Mouse (Mus musculus) layer of hippocampus, adult 8-10 months (tissue): ENCODE data around the gene Gzmc. TPM values are rescaled to one million over a fixed set of nuclear protein-coding genes. Genes with fewer than 3 reads are reported as not detected.
"Not testable (repeated sequence)": the region's sequence is repeated elsewhere in the genome, so short reads cannot be mapped to it uniquely, and the experiment has no call there.

ENCODE experiments used
- DNase-seq, 2 experiments: peaks; one replicate each; pipeline ENCODE4 v3.0.0; 2022; ENCODE audit warnings: low spot score in 2 of 2
- total RNA-seq, 4 experiments: library from RNA; stranded (reverse); gene quantifications; 2 replicates each; pipeline ENCODE4 v1.2.4; 2022

Gene Gzmc
- total RNA-seq = not detected

GRCm38 (mm10) chr14:56234556-56234955, at the start of gene Gzmc:
TSS of gene Gzmc (minus strand) at chr14:56234656.
- DNase-seq = no peak

- DNase-seq = no peak
Observed at GRCm38 (mm10) chr14:56283816-56284215, 49.4 kb upstream of the Gzmc start.

- DNase-seq = no peak
Observed at GRCm38 (mm10) chr14:56281090-56281489, 46.6 kb upstream of the Gzmc start.

DNA sequence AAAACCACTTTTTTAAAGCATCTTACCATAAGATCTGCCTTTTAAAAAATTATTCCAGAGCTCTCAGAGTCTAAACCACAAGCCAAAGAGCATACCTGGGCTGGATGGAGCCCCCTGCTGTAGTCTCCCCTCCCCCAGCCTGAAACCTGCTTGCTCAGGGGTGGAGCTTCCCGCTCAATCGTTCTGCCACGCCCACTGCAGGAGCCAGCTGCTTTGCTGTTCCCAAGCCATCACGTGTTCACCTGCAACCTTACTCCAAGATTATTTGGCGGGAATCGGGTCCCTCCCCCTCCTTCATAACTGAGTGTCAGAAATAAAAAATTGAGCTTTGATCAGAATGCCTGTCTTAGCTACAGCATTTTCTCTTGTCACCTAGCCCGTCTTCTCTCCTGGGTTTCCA, 44.2 kb upstream of the Gzmc start:
- DNase-seq = not testable (repeated sequence)

DNA sequence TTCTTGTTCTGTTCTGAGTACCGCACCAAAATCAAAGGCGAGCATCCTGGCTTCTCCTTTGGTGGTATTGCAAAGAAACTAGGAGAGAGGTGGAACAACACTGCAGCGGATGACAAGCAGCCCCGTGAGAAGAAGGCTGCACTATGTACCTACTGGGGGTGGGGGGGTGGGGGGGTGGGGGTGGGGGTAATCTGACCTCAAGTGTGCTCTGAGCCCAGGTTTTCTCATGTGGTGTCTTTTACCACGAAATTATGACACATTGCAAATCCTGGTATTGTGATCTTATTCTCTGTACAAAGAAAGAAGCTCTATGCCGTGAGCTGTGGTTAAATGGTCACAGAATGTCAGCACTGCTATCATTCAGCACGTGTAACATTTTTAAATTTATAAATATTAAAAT, 41.6 kb upstream of the Gzmc start:
- not testable (repeated sequence) for DNase-seq

GRCm38 (mm10) chr14:56266109-56266508, 31.7 kb upstream of the Gzmc start:
- DNase-seq = no peak

- DNase-seq = no peak
Observed at GRCm38 (mm10) chr14:56262153-56262552, 27.7 kb upstream of the Gzmc start, which contains the start of gene Gzmb. TSS of gene Gzmb (minus strand) at chr14:56262260.

DNA sequence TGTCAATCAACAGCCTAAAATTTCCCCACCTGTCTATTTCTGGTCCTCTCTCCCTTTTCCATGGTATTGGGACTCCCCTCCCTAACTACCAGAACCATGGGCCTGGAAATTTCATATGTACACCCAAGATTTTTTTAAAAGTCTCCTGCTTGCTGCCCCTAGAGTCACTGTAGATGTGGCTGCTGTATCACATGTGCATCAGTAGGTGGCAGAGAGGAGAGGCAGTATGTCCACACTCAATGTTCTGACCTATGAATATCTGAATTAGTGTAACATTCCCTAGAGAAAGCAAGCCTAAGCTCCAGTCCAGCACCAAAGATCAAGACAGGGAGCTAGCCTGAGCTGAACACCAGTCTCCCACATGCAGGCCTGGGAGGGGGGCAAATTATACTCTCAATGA, 6.0 kb upstream of the Gzmc start:
- no peak for DNase-seq

- no peak for DNase-seq
Observed at GRCm38 (mm10) chr14:56211317-56211716, 23.1 kb downstream of the Gzmc start, which contains the start of gene Gzmf. TSS of gene Gzmf (minus strand) at chr14:56211417.

GRCm38 (mm10) chr14:56205613-56206012, 28.8 kb downstream of the Gzmc start:
- no peak for DNase-seq

DNA sequence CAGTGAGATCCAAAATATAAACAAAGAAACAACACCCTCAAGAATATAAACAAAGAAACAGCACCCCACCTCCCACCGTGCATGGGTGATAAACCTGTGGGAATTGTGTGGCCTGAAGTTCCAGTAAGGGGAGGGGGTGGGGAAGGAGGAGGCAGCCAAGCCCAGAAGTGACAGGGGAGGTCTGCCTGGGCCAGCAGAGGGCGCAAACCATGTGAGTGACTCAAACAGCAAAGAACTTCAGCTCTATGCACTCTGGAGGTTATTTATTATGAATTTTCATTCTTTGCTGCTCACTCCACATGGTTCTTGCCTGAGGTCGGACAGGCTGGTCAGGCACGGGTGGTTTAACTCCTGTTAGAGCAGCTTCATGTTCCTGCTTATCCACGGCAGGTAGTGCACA, 29.4 kb downstream of the Gzmc start:
- DNase-seq = not testable (repeated sequence)

DNA sequence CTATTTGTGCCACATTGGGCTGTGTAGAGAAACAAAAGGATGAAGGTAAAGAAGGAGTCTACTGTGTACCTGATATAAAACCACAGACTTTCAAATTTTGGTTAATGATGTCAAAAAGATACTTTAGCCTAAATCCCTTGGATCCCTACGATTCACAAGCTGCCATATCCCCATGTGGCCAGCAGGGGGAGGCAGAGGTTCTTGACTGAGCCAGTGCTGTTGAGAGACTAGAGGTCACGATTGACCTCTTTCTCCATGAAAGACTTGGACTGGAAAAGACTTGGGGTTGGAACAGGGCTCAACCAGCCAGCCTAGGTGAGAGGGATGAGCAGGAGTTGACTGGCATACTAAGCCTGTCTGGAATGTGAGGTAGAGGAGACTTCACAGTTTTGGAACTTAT, 30.5 kb downstream of the Gzmc start:
- peak; percentile 18 to 66 for DNase-seq

DNA sequence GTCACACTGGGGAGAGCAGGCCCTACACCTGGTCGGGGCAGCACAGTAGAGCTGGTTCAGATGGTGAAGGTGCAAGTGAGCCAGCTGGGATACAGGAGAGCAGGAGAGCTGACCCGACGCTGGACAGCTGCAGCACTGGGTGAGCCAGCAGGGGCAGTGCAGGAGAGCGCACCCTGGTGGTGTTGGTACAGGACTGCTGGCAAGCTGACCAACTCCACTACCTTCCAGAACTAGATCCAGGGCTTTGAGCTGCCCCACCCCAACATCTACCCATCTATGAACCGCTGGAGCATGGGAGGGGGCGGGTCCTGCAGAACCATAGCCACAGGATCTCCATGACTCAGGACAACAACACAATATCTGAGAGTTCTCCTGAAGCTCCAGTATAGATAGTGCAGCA, 47.5 kb downstream of the Gzmc start:
- no peak for DNase-seq

DNA sequence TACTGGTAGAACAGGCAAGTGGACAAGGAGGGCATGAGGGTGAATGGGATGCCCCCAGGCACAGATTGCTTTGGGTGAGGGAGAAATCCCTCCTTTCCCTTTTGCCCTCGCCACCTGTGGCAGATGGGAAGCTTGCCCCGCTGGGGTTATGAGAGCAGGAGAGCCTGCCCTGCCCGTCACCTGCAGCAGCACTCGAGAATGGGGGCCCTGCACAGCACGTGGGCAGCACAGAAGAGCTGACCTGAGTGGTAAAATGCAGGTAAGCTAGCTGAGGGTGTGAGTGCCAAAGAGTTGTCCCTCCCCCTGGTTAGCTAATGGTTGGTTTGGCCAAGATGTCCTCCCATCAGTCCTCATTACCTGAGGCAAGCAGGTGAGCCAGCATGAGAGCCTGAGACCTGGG, 47.9 kb downstream of the Gzmc start:
- no peak for DNase-seq

Other genes with a start within 250 kb of the Gzmc start
- gene Mcpt1, start 216.7 kb downstream of the Gzmc start, total RNA-seq = not detected
- not detected for gene Mcpt9, start 204.2 kb downstream of the Gzmc start, total RNA-seq
- not detected for gene Mcpt2, start 192.6 kb downstream of the Gzmc start, total RNA-seq
- under 1 TPM in 2 of 4 experiments, not detected in 2; 0.57 to 0.58 TPM for gene Mcpt4, start 172.3 kb downstream of the Gzmc start, total RNA-seq
- gene Mcpt8, start 149.4 kb downstream of the Gzmc start, total RNA-seq = not detected
- not detected for gene Ctsg, start 132.1 kb downstream of the Gzmc start, total RNA-seq
- not detected for gene Gzme, start 114.0 kb downstream of the Gzmc start, total RNA-seq
- not detected for gene Gzmd, start 102.0 kb downstream of the Gzmc start, total RNA-seq
- gene Gzmg, start 75.1 kb downstream of the Gzmc start, total RNA-seq = not detected
- not detected for gene Gzmn, start 60.1 kb downstream of the Gzmc start, total RNA-seq
- gene Gzmf, start 23.2 kb downstream of the Gzmc start, total RNA-seq = not detected
- not detected for gene Gzmb, start 27.6 kb upstream of the Gzmc start, total RNA-seq
- not detected for gene Atp12a, start 130.4 kb upstream of the Gzmc start, total RNA-seq
- gene Rnf17, start 167.9 kb upstream of the Gzmc start, total RNA-seq = 1 to 10 TPM in 1 of 4 experiments, under 1 TPM in 3; 0.68 to 2.0 (median 0.84) TPM